Mouse (Mus musculus) intestine, embryonic 14.5 days (tissue): ENCODE measurements around the gene Zc3hav1. TPM values are rescaled to one million over a fixed set of nuclear protein-coding genes. Genes with fewer than 3 reads are reported as not detected.

ENCODE experiments used
- ATAC-seq: fragments of 200-750 bp; cut with Nextera tagmentation; replicated peaks from 2 replicates; pipeline ENCODE4 v1.8.0; 2017; ENCODE audit warnings: low read depth, moderate number of reproducible peaks, moderate TSS enrichment, moderate library complexity; ENCODE audit not compliant: low FRiP score, low TSS enrichment
- DNase-seq: peaks from one replicate; pipeline ENCODE4 v3.0.0-alpha.2; 2018; ENCODE audit warnings: low spot score
- H3K27ac ChIP-seq: fragments of 300-500 bp; sonication (generic); 2 replicates; pipeline ENCODE4 v1.5.1; 2014; ENCODE audit warnings: low read depth, mild to moderate bottlenecking, control low read depth
- H3K27me3 ChIP-seq: fragments of 300-500 bp; sonication (generic); replicated peaks from 2 replicates; pipeline ENCODE4 v1.6.1; 2014; ENCODE audit warnings: low read length, control low read depth; ENCODE audit not compliant: control insufficient read depth, insufficient read depth
- H3K36me3 ChIP-seq: fragments of 300-500 bp; sonication (generic); 2 replicates; pipeline ENCODE4 v1.6.1; 2014; ENCODE audit warnings: low read length, control low read depth; ENCODE audit not compliant: control insufficient read depth, insufficient read depth
- H3K4me1 ChIP-seq: fragments of 300-500 bp; sonication (generic); replicated peaks from 2 replicates; pipeline ENCODE4 v1.6.1; 2014; ENCODE audit warnings: low read length, control low read depth, mixed read lengths; ENCODE audit not compliant: control insufficient read depth, insufficient read depth
- H3K4me2 ChIP-seq: fragments of 300-500 bp; sonication (generic); 2 replicates; pipeline ENCODE4 v1.6.1; 2014; ENCODE audit warnings: low read length
- H3K4me3 ChIP-seq: fragments of 300-500 bp; sonication (generic); 2 replicates; pipeline ENCODE4 v1.5.1; 2014; ENCODE audit warnings: low read depth, low read length, control low read depth, mixed read lengths
- H3K9ac ChIP-seq: fragments of 300-500 bp; sonication (generic); 2 replicates; pipeline ENCODE4 v1.6.1; 2014; ENCODE audit warnings: mild to moderate bottlenecking, low read length
- H3K9me3 ChIP-seq: fragments of 300-500 bp; sonication (generic); 2 replicates; pipeline ENCODE4 v1.6.1; 2016; ENCODE audit warnings: low read length, control low read depth; ENCODE audit not compliant: control insufficient read depth
- WGBS: fragments of 180-500 bp; shearing (Covaris S2); extraction: QIAGEN DNeasy Blood & Tissue Kit; methylation state at CpG from one replicate; pipeline ENCODE4 v1.1.7; 2014; 5-methylcytosine and 5-hydroxymethylcytosine counted together
- polyA plus RNA-seq: library from polyadenylated mRNA; unstranded; fragments of >200 nt; fragmentation: Nextera tagmentation; extraction: Ambion mirVana; gene quantifications from 2 replicates; pipeline ENCODE4 v1.2.1, GENCODE M21; 2014

Gene Zc3hav1
- polyA plus RNA-seq, 1 experiment from 2014 or later = 10.2 TPM

GRCm38 (mm10) chr6:38256793-38257192 lies 97.6 kb downstream of the Zc3hav1 start:
- Histone ChIP-seq H3K4me2 (no peak overlapping the region), H3K4me1 (peaks cover 16% of the 10 kb centered on the region), H3K27ac (no peak overlapping the region), H3K9ac (no peak overlapping the region), H3K4me3 (no peak overlapping the region), H3K9me3 (no peaks in the 10 kb centered on the region), H3K27me3 (no peaks in the 10 kb centered on the region), H3K36me3 (no peaks in the 10 kb centered on the region)
- DNase-seq = no peak
- ATAC-seq = no peak
- WGBS = 86% methylated on average over 4 of the region's 4 CpGs

GRCm38 (mm10) chr6:38255794-38256193 lies 98.6 kb downstream of the Zc3hav1 start:
- ATAC-seq = no peak
- Histone ChIP-seq H3K4me2 (no peak overlapping the region), H3K9me3 (no peaks in the 10 kb centered on the region), H3K4me3 (no peak overlapping the region), H3K27ac (no peak overlapping the region), H3K36me3 (no peaks in the 10 kb centered on the region), H3K27me3 (no peaks in the 10 kb centered on the region), H3K4me1 (peaks cover 19% of the 10 kb centered on the region), H3K9ac (no peak overlapping the region)
- no peak for DNase-seq
- 81% methylated on average over 2 of the region's 2 CpGs for WGBS

Other genes with a start within 250 kb of the Zc3hav1 start
- gene Tmem213, start 245.3 kb downstream of the Zc3hav1 start, polyA plus RNA-seq = 0.31 TPM in 1 of 2 replicates, not detected in the other
- gene Atp6v0a4, start 230.0 kb downstream of the Zc3hav1 start, polyA plus RNA-seq = 0.97 and 1.9 TPM in 2 replicates
- 5.6 and 6.9 TPM in 2 replicates for gene D630045J12Rik, start 100.6 kb downstream of the Zc3hav1 start, polyA plus RNA-seq
- 12.8 and 15.6 TPM in 2 replicates for gene Zc3hav1l, start 55.3 kb downstream of the Zc3hav1 start, polyA plus RNA-seq
- gene Ttc26, start 26.9 kb upstream of the Zc3hav1 start, polyA plus RNA-seq = 5.0 and 6.3 TPM in 2 replicates
- gene Ubn2, start 79.3 kb upstream of the Zc3hav1 start, polyA plus RNA-seq = 14.7 and 15.7 TPM in 2 replicates
- 156 and 164 TPM in 2 replicates for gene Fmc1, start 178.9 kb upstream of the Zc3hav1 start, polyA plus RNA-seq
- gene Luc7l2, start 196.7 kb upstream of the Zc3hav1 start, polyA plus RNA-seq = 47.1 and 52.3 TPM in 2 replicates